Mouse (Mus musculus) CH12.LX (cell line): ENCODE measurements around the gene Phex.

ENCODE experiments used
- CHD2 ChIP-seq: IDR thresholded peaks from 2 replicates; pipeline ENCODE4 v1.6.1; 2011; ENCODE audit warnings: low read length, improper control_type of control experiment
- CTCF ChIP-seq, 2 experiments: IDR thresholded peaks in 1 of 2; conservative IDR thresholded peaks in 1 of 2; 2 replicates each; pipeline ENCODE4 v1.5.1; 2011 to 2012; ENCODE audit warnings: low read depth in 2 of 2, low read length in 2 of 2, improper control_type of control experiment in 1 of 2, inconsistent platforms in 1 of 2, mild to moderate bottlenecking in 1 of 2, moderate library complexity in 1 of 2
- EP300 ChIP-seq: IDR thresholded peaks from 2 replicates; pipeline ENCODE4 v1.6.1; 2011; ENCODE audit warnings: low read length, improper control_type of control experiment
- MEF2A ChIP-seq: IDR thresholded peaks from 2 replicates; pipeline ENCODE4 v1.6.1; 2014; ENCODE audit warnings: low read depth, mild to moderate bottlenecking, inconsistent platforms, low read length, improper control_type of control experiment, borderline replicate concordance
- POLR2A ChIP-seq: IDR thresholded peaks from 2 replicates; pipeline ENCODE4 v1.6.1; 2011; ENCODE audit warnings: low read depth, mild to moderate bottlenecking, improper control_type of control experiment, low read length

- TF ChIP-seq CTCF (conservative IDR thresholded peaks at IDR 0.05 in 1 of 2, IDR thresholded peaks at IDR 0.05 in 1 of 2; ENCODE audit: low read depth in 2 of 2, low read length in 2 of 2): no peak
- TF ChIP-seq MEF2A: no peak
- TF ChIP-seq CHD2: no peak
- TF ChIP-seq EP300: no peak
- TF ChIP-seq POLR2A: no peak
Observed at GRCm38 (mm10) chrX:157377456-157377855, 37.7 kb downstream of the Phex start.
